Mouse (Mus musculus): Measurements from ENCODE around the gene Rassf9.

Gene Rassf9

GRCm38 (mm10) chr10:102511807-102512461, at the start of gene Rassf9:
TSS of gene Rassf9 (plus strand) at chr10:102512222.
- no peak for DNase-seq (ENCODE audit: low spot score in 2 of 2)

GRCm38 (mm10) chr10:102469412-102469811, 42.6 kb upstream of the Rassf9 start:
- no peak for DNase-seq (ENCODE audit: low spot score in 2 of 2)

- no peak for DNase-seq (ENCODE audit: low spot score in 2 of 2)
Measured at GRCm38 (mm10) chr10:102490386-102490785, 21.6 kb upstream of the Rassf9 start, which contains the start of gene Nts. TSS of gene Nts (minus strand) at chr10:102490486.

GRCm38 (mm10) chr10:102491792-102492191, 20.2 kb upstream of the Rassf9 start:
- DNase-seq (ENCODE audit: low spot score in 2 of 2): peak in 1 of 2 experiments; percentile 27

GRCm38 (mm10) chr10:102498754-102499153, 13.3 kb upstream of the Rassf9 start:
- no peak for DNase-seq (ENCODE audit: low spot score in 2 of 2)

GRCm38 (mm10) chr10:102507386-102507785, 4.6 kb upstream of the Rassf9 start:
- no peak for DNase-seq (ENCODE audit: low spot score in 2 of 2)

GRCm38 (mm10) chr10:102511461-102511806, 588 bp upstream of the Rassf9 start:
- DNase-seq (ENCODE audit: low spot score in 2 of 2): no peak

GRCm38 (mm10) chr10:102514159-102514558, 2.1 kb downstream of the Rassf9 start:
- no peak for DNase-seq (ENCODE audit: low spot score in 2 of 2)

GRCm38 (mm10) chr10:102527901-102528300, 15.9 kb downstream of the Rassf9 start:
- DNase-seq (ENCODE audit: low spot score in 2 of 2): no peak

GRCm38 (mm10) chr10:102553941-102554340, 41.9 kb downstream of the Rassf9 start:
- no peak for DNase-seq (ENCODE audit: low spot score in 2 of 2)

- DNase-seq (ENCODE audit: low spot score in 2 of 2): no peak
Measured at GRCm38 (mm10) chr10:102562488-102562887, 50.5 kb downstream of the Rassf9 start.

- DNase-seq (ENCODE audit: low spot score in 2 of 2): no peak
Measured at GRCm38 (mm10) chr10:102577970-102578369, 65.9 kb downstream of the Rassf9 start.

GRCm38 (mm10) chr10:102594306-102594705, 82.3 kb downstream of the Rassf9 start:
- peak in 1 of 2 experiments; percentile 8 for DNase-seq (ENCODE audit: low spot score in 2 of 2)
